In genomic region chr2:147362316-147362715, GRCm38 (mm10) we compare ENCODE assay signal across 9 mouse cellular contexts. TPM values are rescaled to one million over a fixed set of nuclear protein-coding genes. Genes with fewer than 3 reads are reported as not detected.
DNase-seq lines count a peak whose midpoint lies in the region; ATAC-seq lines count a peak whose summit lies in the region.
"Had no signal": no experiment of that assay in that cellular context is flagged by ENCODE, and none has a peak within 500 bp of the region (broad histone marks: within the 10 kb centered on the region; RNA-seq: fewer than 3 reads in every experiment).

No protein-coding gene starts in this region.

- H3K36me3 ChIP-seq in heart, embryonic 12.5 days = no peaks in the 10 kb centered on the region
- H3K36me3 ChIP-seq in limb, embryonic 12.5 days = no peaks in the 10 kb centered on the region
- no peaks in the 10 kb centered on the region for H3K36me3 ChIP-seq in neural tube, embryonic 13.5 days

- H3K27ac ChIP-seq in heart, embryonic 12.5 days (ENCODE audit: poor library complexity, severe bottlenecking) = no peak overlapping the region
- no peak overlapping the region for H3K27ac ChIP-seq in limb, embryonic 12.5 days
- no peak overlapping the region for H3K27ac ChIP-seq in neural tube, embryonic 13.5 days (replicated peaks)

- under 1% methylated on average over 18 of the region's 18 CpGs for WGBS in heart, embryonic 12.5 days
- under 1% methylated on average over 18 of the region's 18 CpGs for WGBS in limb, embryonic 12.5 days
- WGBS in neural tube, embryonic 13.5 days = under 1% methylated on average over 18 of the region's 18 CpGs

- H3K9ac ChIP-seq in heart, embryonic 12.5 days = no peak overlapping the region
- H3K9ac ChIP-seq in limb, embryonic 12.5 days (replicated peaks) = no peak overlapping the region
- H3K9ac ChIP-seq in neural tube, embryonic 13.5 days = no peak overlapping the region

- H3K4me3 ChIP-seq in heart, embryonic 12.5 days = no peak overlapping the region
- H3K4me3 ChIP-seq in limb, embryonic 12.5 days (replicated peaks) = peak overlapping the region; percentile 18
- H3K4me3 ChIP-seq in neural tube, embryonic 13.5 days = peak overlapping the region; percentile 8; the same call in 1 of the 2 replicates

- peaks cover 94% of the 10 kb centered on the region for H3K27me3 ChIP-seq in heart, embryonic 12.5 days (replicated peaks)
- H3K27me3 ChIP-seq in limb, embryonic 12.5 days = peaks cover 95% of the 10 kb centered on the region
- H3K27me3 ChIP-seq in neural tube, embryonic 13.5 days = peaks cover 99% of the 10 kb centered on the region

- intact Hi-C loops in left cerebral cortex, postnatal 25 days (cut with DNase I) = loop anchor here (5.0 kb wide), 2 partner anchors 175 to 665 kb away; no protein-coding TSS in a partner anchor

- H3K9me3 ChIP-seq in heart, embryonic 12.5 days (replicated peaks) = no peaks in the 10 kb centered on the region
- H3K9me3 ChIP-seq in limb, embryonic 12.5 days = no peaks in the 10 kb centered on the region
- H3K9me3 ChIP-seq in neural tube, embryonic 13.5 days = no peaks in the 10 kb centered on the region

- peaks cover 16% of the 10 kb centered on the region for H3K4me1 ChIP-seq in heart, embryonic 12.5 days (replicated peaks)
- peaks cover 11% of the 10 kb centered on the region for H3K4me1 ChIP-seq in limb, embryonic 12.5 days (replicated peaks)
- H3K4me1 ChIP-seq in neural tube, embryonic 13.5 days (replicated peaks) = peaks cover 10% of the 10 kb centered on the region

- peak; percentile 66 for DNase-seq in gastrocnemius, postnatal 10 days
- no peak for DNase-seq in gastrocnemius, postnatal 25 days
- DNase-seq in ES-CJ7 (ENCODE audit: low read depth, low spot score) = peak; percentile 84
- DNase-seq in cerebellum, postnatal 36 days = no peak
- no peak for DNase-seq in left cerebral cortex, postnatal 25 days (ENCODE audit: low spot score in 2 of 2)

- peak overlapping the region; percentile 25; the same call in 1 of the 2 replicates for H3K4me2 ChIP-seq in heart, embryonic 12.5 days
- H3K4me2 ChIP-seq in limb, embryonic 12.5 days = peak overlapping the region; percentile 35
- H3K4me2 ChIP-seq in neural tube, embryonic 13.5 days = no peak overlapping the region

- ATAC-seq in heart, embryonic 12.5 days (ENCODE audit: insufficient number of reproducible peaks, low FRiP score) = peak; percentile 65
- ATAC-seq in limb, embryonic 12.5 days (ENCODE audit: insufficient number of reproducible peaks, insufficient read depth, low FRiP score, low TSS enrichment, low read depth) = peak; percentile 24; the same call in 1 of the 2 replicates
- ATAC-seq in neural tube, embryonic 13.5 days (ENCODE audit: low read depth) = no peak

RNA-seq across cellular contexts. Expression of gene Pax1, which starts 0.6 kb away (rescaled TPM):
- under 1 TPM; 0.16 to 0.38 TPM for total RNA-seq in gastrocnemius, postnatal 10 days (2021)
- total RNA-seq in gastrocnemius, postnatal 25 days (2021) = not detected
- polyA plus RNA-seq in heart, embryonic 12.5 days (2016; fragmentation: Nextera tagmentation; extraction: Ambion mirVana) = 0.06 TPM in 1 of 2 replicates, not detected in the other
- polyA plus RNA-seq in limb, embryonic 12.5 days (2016; fragmentation: Nextera tagmentation; extraction: Ambion mirVana) = 0.76 and 1.9 TPM in 2 replicates
- polyA plus RNA-seq in neural tube, embryonic 13.5 days (2015; fragmentation: Nextera tagmentation; extraction: Ambion mirVana) = 1.7 and 9.6 TPM in 2 replicates
- total RNA-seq in left cerebral cortex, postnatal 25 days (2021) = not detected
- total RNA-seq: heart, adult 18-20 months had no signal

Comparison
In these comparisons a context has a peak if more than half of its experiments do, and no peak if none do; other contexts are left out.
1. DNase-seq: peak in gastrocnemius, postnatal 10 days (single experiment) and ES-CJ7 (single experiment); none in gastrocnemius, postnatal 25 days (single experiment), cerebellum, postnatal 36 days (0 of 2) and left cerebral cortex, postnatal 25 days (0 of 2).